Mouse (Mus musculus): Measurements from ENCODE around the gene Flcn. TPM values are rescaled to one million over a fixed set of nuclear protein-coding genes. Genes with fewer than 3 reads are reported as not detected.

The Flcn gene
- total RNA-seq, 1 experiment: 24.6 TPM

- DNase-seq (ENCODE audit: low read depth, low spot score): no peak
- in situ Hi-C loops (cut with MboI; ENCODE audit: low sequenced_read_pairs in 2 of 2, unreplicated experiment in 2 of 2): no loop called here
- H3K9ac ChIP-seq (ENCODE audit: insufficient read depth, low read depth, low read length, poor library complexity, severe bottlenecking): no peak overlapping the region
- H3K9me3 ChIP-seq (ENCODE audit: control insufficient read depth, insufficient read depth, low read depth, low read length): no peaks in the 10 kb centered on the region
- H3K4me1 ChIP-seq (ENCODE audit: control insufficient read depth in 2 of 2, insufficient read depth in 2 of 2, low read length in 2 of 2, poor library complexity in 1 of 2): 0 out of 4 replicates have a peak, but pooled peaks cover 0 to 2% of the 10 kb centered on the region in 2 experiments
- H3K4me3 ChIP-seq (ENCODE audit: insufficient read depth in 1 of 2, low read depth in 1 of 2, low read length in 2 of 2, poor library complexity in 1 of 2, severe bottlenecking in 1 of 2): no peak overlapping the region
- H3K36me3 ChIP-seq (ENCODE audit: control insufficient read depth, insufficient read depth, low read length, poor library complexity, severe bottlenecking): peaks cover 52% of the 10 kb centered on the region
- no peak overlapping the region for H3K27ac ChIP-seq (ENCODE audit: insufficient read depth, low read depth, low read length, poor library complexity, severe bottlenecking)
- no peak for TF ChIP-seq MAFK (IDR thresholded peaks at IDR 0.05; ENCODE audit: insufficient read depth, low read depth, low read length)
- no peak for TF ChIP-seq HCFC1 (IDR thresholded peaks at IDR 0.05; ENCODE audit: borderline replicate concordance, insufficient read depth, low read length)
- TF ChIP-seq ZC3H11A (IDR thresholded peaks at IDR 0.05; ENCODE audit: borderline replicate concordance, low read depth, low read length): no peak
- no peak for TF ChIP-seq ZNF384 (IDR thresholded peaks at IDR 0.05; ENCODE audit: low read depth, low read length)
- TF ChIP-seq CHD2 (IDR thresholded peaks at IDR 0.05; ENCODE audit: low read depth, low read length): no peak
These were observed 16.4 kb downstream of the Flcn start for GRCm38 (mm10) chr11:59793390-59793789.

- no peak for TF ChIP-seq HCFC1 (IDR thresholded peaks at IDR 0.05; ENCODE audit: borderline replicate concordance, insufficient read depth, low read length)
- TF ChIP-seq ZC3H11A (IDR thresholded peaks at IDR 0.05; ENCODE audit: borderline replicate concordance, low read depth, low read length): no peak
- TF ChIP-seq CHD2 (IDR thresholded peaks at IDR 0.05; ENCODE audit: low read depth, low read length): no peak
- TF ChIP-seq ZNF384 (IDR thresholded peaks at IDR 0.05; ENCODE audit: low read depth, low read length): no peak
- no peak for TF ChIP-seq MAFK (IDR thresholded peaks at IDR 0.05; ENCODE audit: insufficient read depth, low read depth, low read length)
- no peak overlapping the region for H3K4me3 ChIP-seq (ENCODE audit: insufficient read depth in 1 of 2, low read depth in 1 of 2, low read length in 2 of 2, poor library complexity in 1 of 2, severe bottlenecking in 1 of 2)
- in situ Hi-C loops (cut with MboI; ENCODE audit: low sequenced_read_pairs in 2 of 2, unreplicated experiment in 2 of 2): no loop called here
- no peak for DNase-seq (ENCODE audit: low read depth, low spot score)
- peaks cover 24% of the 10 kb centered on the region for H3K36me3 ChIP-seq (ENCODE audit: control insufficient read depth, insufficient read depth, low read length, poor library complexity, severe bottlenecking)
- H3K9me3 ChIP-seq (ENCODE audit: control insufficient read depth, insufficient read depth, low read depth, low read length): no peaks in the 10 kb centered on the region
- H3K9ac ChIP-seq (ENCODE audit: insufficient read depth, low read depth, low read length, poor library complexity, severe bottlenecking): no peak overlapping the region
- no peak overlapping the region for H3K27ac ChIP-seq (ENCODE audit: insufficient read depth, low read depth, low read length, poor library complexity, severe bottlenecking)
- peaks cover 3 to 5% of the 10 kb centered on the region in 2 experiments; a peak in 1 of 4 replicates for H3K4me1 ChIP-seq (ENCODE audit: control insufficient read depth in 2 of 2, insufficient read depth in 2 of 2, low read length in 2 of 2, poor library complexity in 1 of 2)
These were observed 20.5 kb downstream of the Flcn start for GRCm38 (mm10) chr11:59789311-59789710.

GRCm38 (mm10) chr11:59787199-59787781 lies 22.5 kb downstream of the Flcn start, which contains the start of gene Pld6:
TSS of gene Pld6 (minus strand) at chr11:59787645.
- H3K9ac ChIP-seq (ENCODE audit: insufficient read depth, low read depth, low read length, poor library complexity, severe bottlenecking): peak within 1 kb of the TSS; percentile 79
- no peak within 1 kb of the TSS for H3K27ac ChIP-seq (ENCODE audit: insufficient read depth, low read depth, low read length, poor library complexity, severe bottlenecking)
- peak; percentile 76 for DNase-seq (ENCODE audit: low read depth, low spot score)
- H3K4me3 ChIP-seq (ENCODE audit: insufficient read depth in 1 of 2, low read depth in 1 of 2, low read length in 2 of 2, poor library complexity in 1 of 2, severe bottlenecking in 1 of 2): peak within 1 kb of the TSS; percentile 52 to 74
- H3K36me3 ChIP-seq (ENCODE audit: control insufficient read depth, insufficient read depth, low read length, poor library complexity, severe bottlenecking): peaks cover 11% of the 10 kb centered on the region
- TF ChIP-seq CHD2 (IDR thresholded peaks at IDR 0.05; ENCODE audit: low read depth, low read length) (no peak), MAFK (IDR thresholded peaks at IDR 0.05; ENCODE audit: insufficient read depth, low read depth, low read length) (no peak), ZNF384 (IDR thresholded peaks at IDR 0.05; ENCODE audit: low read depth, low read length) (no peak), HCFC1 (IDR thresholded peaks at IDR 0.05; ENCODE audit: borderline replicate concordance, insufficient read depth, low read length) (no peak), ZC3H11A (IDR thresholded peaks at IDR 0.05; ENCODE audit: borderline replicate concordance, low read depth, low read length) (no peak)
- in situ Hi-C loops (cut with MboI; ENCODE audit: low sequenced_read_pairs in 2 of 2, unreplicated experiment in 2 of 2): no loop called here
- peaks cover 3 to 6% of the 10 kb centered on the region in 2 experiments; a peak in 1 of 4 replicates for H3K4me1 ChIP-seq (ENCODE audit: control insufficient read depth in 2 of 2, insufficient read depth in 2 of 2, low read length in 2 of 2, poor library complexity in 1 of 2)
- H3K9me3 ChIP-seq (ENCODE audit: control insufficient read depth, insufficient read depth, low read depth, low read length): no peaks in the 10 kb centered on the region

- Histone ChIP-seq H3K9ac (ENCODE audit: insufficient read depth, low read depth, low read length, poor library complexity, severe bottlenecking) (peak overlapping the region; percentile 79), H3K4me3 (ENCODE audit: insufficient read depth in 1 of 2, low read depth in 1 of 2, low read length in 2 of 2, poor library complexity in 1 of 2, severe bottlenecking in 1 of 2) (peak overlapping the region; percentile 52 to 74), H3K36me3 (ENCODE audit: control insufficient read depth, insufficient read depth, low read length, poor library complexity, severe bottlenecking) (peaks cover 6% of the 10 kb centered on the region; the same call in 1 of the 2 replicates), H3K27ac (ENCODE audit: insufficient read depth, low read depth, low read length, poor library complexity, severe bottlenecking) (no peak overlapping the region), H3K4me1 (ENCODE audit: control insufficient read depth in 2 of 2, insufficient read depth in 2 of 2, low read length in 2 of 2, poor library complexity in 1 of 2) (peaks cover 3 to 7% of the 10 kb centered on the region in 2 experiments; a peak in 2 of 4 replicates), H3K9me3 (ENCODE audit: control insufficient read depth, insufficient read depth, low read depth, low read length) (no peaks in the 10 kb centered on the region)
- DNase-seq (ENCODE audit: low read depth, low spot score): no peak
- TF ChIP-seq HCFC1 (IDR thresholded peaks at IDR 0.05; ENCODE audit: borderline replicate concordance, insufficient read depth, low read length) (no peak), ZC3H11A (IDR thresholded peaks at IDR 0.05; ENCODE audit: borderline replicate concordance, low read depth, low read length) (no peak), MAFK (IDR thresholded peaks at IDR 0.05; ENCODE audit: insufficient read depth, low read depth, low read length) (no peak), ZNF384 (IDR thresholded peaks at IDR 0.05; ENCODE audit: low read depth, low read length) (no peak), CHD2 (IDR thresholded peaks at IDR 0.05; ENCODE audit: low read depth, low read length) (no peak)
- in situ Hi-C loops (cut with MboI; ENCODE audit: low sequenced_read_pairs in 2 of 2, unreplicated experiment in 2 of 2): no loop called here
These were observed 23.2 kb downstream of the Flcn start for GRCm38 (mm10) chr11:59786444-59787198.

All from ES-E14 (cell line).